In the genomic region with DNA sequence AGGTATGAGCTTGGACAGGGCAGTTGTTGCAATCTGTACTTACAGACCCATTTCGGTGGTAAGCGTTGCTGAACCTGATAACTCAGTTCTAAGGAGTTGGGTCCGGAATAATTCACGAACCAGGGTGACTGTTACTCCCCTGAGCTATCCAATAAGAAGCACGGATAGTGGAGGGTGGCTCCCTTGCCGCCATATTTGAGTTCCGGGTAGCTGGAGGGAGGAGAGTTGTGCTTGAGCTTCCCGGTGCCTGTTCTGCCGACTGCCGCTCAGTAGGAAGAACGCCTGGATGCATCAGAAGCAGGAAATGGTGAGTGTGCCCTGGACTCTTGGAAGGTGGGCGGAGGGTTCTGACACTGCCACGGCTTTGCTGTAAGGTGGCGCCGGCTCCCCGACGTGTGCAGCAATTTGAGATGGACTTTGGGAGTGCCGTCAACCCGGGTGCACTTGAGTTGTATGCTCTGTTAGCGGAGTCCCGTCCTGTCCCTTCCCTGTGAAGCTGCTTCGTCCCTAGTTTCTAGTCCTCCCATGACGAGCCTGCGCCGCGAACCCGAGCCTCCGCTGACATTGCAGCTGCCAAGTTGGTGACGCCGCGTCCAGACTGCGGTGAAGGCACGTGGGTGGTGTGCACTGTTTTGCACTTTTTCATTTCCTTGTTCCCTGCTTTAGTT, we compare ENCODE assay signal across 7 mouse cellular contexts. TPM values are rescaled to one million over a fixed set of nuclear protein-coding genes. Genes with fewer than 3 reads are reported as not detected.
DNase-seq lines count a peak whose midpoint lies in the region; ATAC-seq and TF ChIP-seq lines count a peak whose summit lies in the region.

Zfp472 (plus strand) TSS at position 192 of the 668 bp plus-strand sequence.

- ATAC-seq in intestine, postnatal 0 days = peak; percentile 98
- ATAC-seq in midbrain, embryonic 12.5 days (ENCODE audit: low FRiP score, low read depth) = peak; percentile 99

- peak within 1 kb of the TSS; percentile 77 for H3K4me2 ChIP-seq in intestine, postnatal 0 days (replicated peaks; ENCODE audit: low read depth)
- H3K4me2 ChIP-seq in midbrain, embryonic 12.5 days (replicated peaks) = peak within 1 kb of the TSS; percentile 84

- peak within 1 kb of the TSS; percentile 66 for H3K9ac ChIP-seq in intestine, postnatal 0 days (ENCODE audit: low read depth, low read length)
- peak within 1 kb of the TSS; percentile 72 for H3K9ac ChIP-seq in midbrain, embryonic 12.5 days (replicated peaks)

- DNase-seq in adrenal gland, postnatal 10 days = peak; percentile 93
- DNase-seq in embryonic facial prominence, embryonic 10.5 days (ENCODE audit: low spot score) = peak; percentile 92
- DNase-seq in gonadal fat pad, adult 2 months (ENCODE audit: low read depth) = peak; percentile 74
- DNase-seq in left cerebral cortex, postnatal 4 days = peak; percentile 86

- TF ChIP-seq POLR2A in small intestine, adult 2 months (IDR thresholded peaks at IDR 0.05; ENCODE audit: low read depth, low read length) = peak; percentile 48; the same call in 1 of the 2 replicates

- no peaks in the 10 kb centered on the region for H3K9me3 ChIP-seq in embryonic facial prominence, embryonic 10.5 days
- H3K9me3 ChIP-seq in intestine, postnatal 0 days (ENCODE audit: control insufficient read depth) = no peaks in the 10 kb centered on the region
- no peaks in the 10 kb centered on the region for H3K9me3 ChIP-seq in midbrain, embryonic 12.5 days

- no peak for TF ChIP-seq CTCF in intestine, postnatal 0 days (IDR thresholded peaks at IDR 0.05; ENCODE audit: low read depth)
- TF ChIP-seq CTCF in small intestine, adult 2 months (IDR thresholded peaks at IDR 0.05; ENCODE audit: extremely low read depth, insufficient read length, insufficient replicate concordance, low read depth, low read length) = no peak

- H3K36me3 ChIP-seq in embryonic facial prominence, embryonic 10.5 days (replicated peaks) = no peaks in the 10 kb centered on the region
- no peaks in the 10 kb centered on the region for H3K36me3 ChIP-seq in intestine, postnatal 0 days (ENCODE audit: control insufficient read depth, insufficient read depth)
- no peaks in the 10 kb centered on the region for H3K36me3 ChIP-seq in midbrain, embryonic 12.5 days
- no peaks in the 10 kb centered on the region for H3K36me3 ChIP-seq in small intestine, adult 2 months (ENCODE audit: control insufficient read depth, insufficient read depth, low read length)

- intact Hi-C loops in left cerebral cortex, postnatal 4 days (cut with DNase I) = no loop called here

- H3K27ac ChIP-seq in embryonic facial prominence, embryonic 10.5 days (replicated peaks) = peak within 1 kb of the TSS; percentile 78
- H3K27ac ChIP-seq in intestine, postnatal 0 days (ENCODE audit: low read depth, low read length) = peak within 1 kb of the TSS; percentile 95
- peak within 1 kb of the TSS; percentile 80 for H3K27ac ChIP-seq in midbrain, embryonic 12.5 days (replicated peaks)
- peak within 1 kb of the TSS; percentile 86 for H3K27ac ChIP-seq in small intestine, adult 2 months (ENCODE audit: insufficient read depth, low read depth, low read length)

- H3K4me1 ChIP-seq in embryonic facial prominence, embryonic 10.5 days = peaks cover 16% of the 10 kb centered on the region
- 0 out of 2 replicates have a peak, but pooled peaks cover 5% of the 10 kb centered on the region for H3K4me1 ChIP-seq in intestine, postnatal 0 days (replicated peaks; ENCODE audit: control insufficient read depth, insufficient read depth, low read length)
- peaks cover 21% of the 10 kb centered on the region for H3K4me1 ChIP-seq in midbrain, embryonic 12.5 days
- peaks cover 9% of the 10 kb centered on the region for H3K4me1 ChIP-seq in small intestine, adult 2 months (ENCODE audit: control insufficient read depth, insufficient read depth, insufficient read length, low read length)

- no peaks in the 10 kb centered on the region for H3K27me3 ChIP-seq in embryonic facial prominence, embryonic 10.5 days (replicated peaks; ENCODE audit: low read depth, poor library complexity, severe bottlenecking)
- no peaks in the 10 kb centered on the region for H3K27me3 ChIP-seq in intestine, postnatal 0 days (replicated peaks; ENCODE audit: control insufficient read depth, insufficient read depth, low read length)
- H3K27me3 ChIP-seq in midbrain, embryonic 12.5 days = no peaks in the 10 kb centered on the region
- H3K27me3 ChIP-seq in small intestine, adult 2 months (ENCODE audit: control insufficient read depth, insufficient read depth, low read length) = no peaks in the 10 kb centered on the region

- under 1% methylated on average over 33 of the region's 33 CpGs for WGBS in embryonic facial prominence, embryonic 10.5 days
- WGBS in intestine, postnatal 0 days = 0% methylated on average over 33 of the region's 33 CpGs
- WGBS in midbrain, embryonic 12.5 days = under 1% methylated on average over 33 of the region's 33 CpGs
- WGBS in small intestine, adult 2 months = under 1% methylated on average over 33 of the region's 33 CpGs

- H3K4me3 ChIP-seq in embryonic facial prominence, embryonic 10.5 days = peak within 1 kb of the TSS; percentile 87
- peak within 1 kb of the TSS; percentile 74 for H3K4me3 ChIP-seq in intestine, postnatal 0 days (ENCODE audit: low read depth, low read length)
- H3K4me3 ChIP-seq in midbrain, embryonic 12.5 days = peak within 1 kb of the TSS; percentile 86
- peak within 1 kb of the TSS; percentile 92 for H3K4me3 ChIP-seq in small intestine, adult 2 months (ENCODE audit: low read depth, low read length)

RNA-seq across cellular contexts. Expression of gene Zfp472, which starts in this region (rescaled TPM):
- total RNA-seq in adrenal gland, postnatal 10 days (2021) = 1 to 10 TPM; 4.4 TPM
- 12.0 and 15.1 TPM in 2 replicates for polyA plus RNA-seq in embryonic facial prominence, embryonic 10.5 days (2016; fragmentation: Nextera tagmentation; extraction: Ambion mirVana)
- polyA plus RNA-seq in gonadal fat pad, adult 2 months (2012; rRNA removed) = 1.2 and 1.8 TPM in 2 replicates
- 4.9 and 5.3 TPM in 2 replicates for polyA plus RNA-seq in intestine, postnatal 0 days (2015; fragmentation: Nextera tagmentation; extraction: Ambion mirVana)
- 1 to 10 TPM; 5.7 to 5.9 TPM for total RNA-seq in left cerebral cortex, postnatal 4 days (2021)
- 10.8 and 11.1 TPM in 2 replicates for polyA plus RNA-seq in midbrain, embryonic 12.5 days (2016; fragmentation: Nextera tagmentation; extraction: Ambion mirVana)
- polyA plus RNA-seq in small intestine, adult 2 months (2012; rRNA removed) = 0.18 and 0.25 TPM in 2 replicates

Comparison
In these comparisons a context has a peak if more than half of its experiments do, and no peak if none do; other contexts are left out.
1. Peak in every context shown above with its lines: DNase-seq, ATAC-seq, H3K4me3 ChIP-seq and H3K27ac ChIP-seq.